Mouse (Mus musculus) kidney, adult 2 months (tissue): ENCODE results near the gene Mansc1. TPM values are rescaled to one million over a fixed set of nuclear protein-coding genes. Genes with fewer than 3 reads are reported as not detected.
"Not testable (repeated sequence)": the region's sequence is repeated elsewhere in the genome, so short reads cannot be mapped to it uniquely, and the experiment has no call there.

ENCODE experiments used
- DNase-seq: peaks from one replicate; pipeline ENCODE4 v3.0.0; 2021
- H3K27ac ChIP-seq: fragments of 200-500 bp; 2 replicates; pipeline ENCODE4 v1.5.1; 2012; ENCODE audit warnings: low read depth, low read length, control low read depth, inconsistent platforms; ENCODE audit not compliant: insufficient read depth
- H3K27me3 ChIP-seq: fragments of 200-500 bp; replicated peaks from 2 replicates; pipeline ENCODE4 v1.6.1; 2012; ENCODE audit warnings: mild to moderate bottlenecking, moderate library complexity, low read length, inconsistent platforms; ENCODE audit not compliant: control insufficient read depth, insufficient read depth
- H3K36me3 ChIP-seq: fragments of 200-500 bp; 2 replicates; pipeline ENCODE4 v1.6.1; 2012; ENCODE audit warnings: mild to moderate bottlenecking, moderate library complexity, low read length, inconsistent platforms; ENCODE audit not compliant: control insufficient read depth, insufficient read depth
- H3K4me1 ChIP-seq: fragments of 200-500 bp; 2 replicates; pipeline ENCODE4 v1.6.1; 2011; ENCODE audit warnings: low read length; ENCODE audit not compliant: control insufficient read depth, insufficient read depth
- H3K4me3 ChIP-seq: fragments of 200-500 bp; 2 replicates; pipeline ENCODE4 v1.5.1; 2011; ENCODE audit warnings: mild to moderate bottlenecking, low read depth, low read length, control low read depth; ENCODE audit not compliant: insufficient read depth
- CTCF ChIP-seq: fragments of 200-500 bp; conservative IDR thresholded peaks from 2 replicates; pipeline ENCODE4 v1.5.1; 2011; ENCODE audit warnings: low read depth, mild to moderate bottlenecking, control low read depth, low read length, moderate library complexity, mixed read lengths; ENCODE audit not compliant: insufficient read depth, insufficient read length
- POLR2A ChIP-seq: fragments of 200-500 bp; IDR thresholded peaks from one replicate; pipeline ENCODE4 v1.6.1; 2011; ENCODE audit warnings: low read depth, low read length, control low read depth
- WGBS: fragments of 180-500 bp; shearing (Covaris S2); methylation state at CpG from one replicate; pipeline ENCODE4 v1.1.7; 2018; 5-methylcytosine and 5-hydroxymethylcytosine counted together
- polyA plus RNA-seq: library from polyadenylated mRNA; depleted of rRNA; stranded (reverse); fragments of >200 nt; gene quantifications from 2 replicates; pipeline ENCODE4 v1.2.3, GENCODE M21; 2012; rRNA removed

Gene Mansc1
- polyA plus RNA-seq = 8.8 and 9.6 TPM in 2 replicates

GRCm38 (mm10) chr6:134631947-134632687, at the start of gene Mansc1:
Gene Mansc1 (minus strand): TSS chr6:134632488.
- H3K27me3 ChIP-seq = no peaks in the 10 kb centered on the region
- peak; percentile 62 for DNase-seq
- WGBS = 2% methylated on average over 46 of the region's 46 CpGs

GRCm38 (mm10) chr6:134679330-134679729, 47.0 kb upstream of the Mansc1 start:
- not testable (repeated sequence) for H3K4me3 ChIP-seq, DNase-seq, H3K4me1 ChIP-seq, H3K27me3 ChIP-seq, H3K27ac ChIP-seq, H3K36me3 ChIP-seq
- WGBS = 89% methylated on average over 4 of the region's 4 CpGs

More at GRCm38 (mm10) chr6:134631947-134632687, at the start of gene Mansc1:
- Histone ChIP-seq H3K4me1 (peaks cover 3% of the 10 kb centered on the region; the same call in 1 of the 2 replicates), H3K36me3 (no peaks in the 10 kb centered on the region), H3K27ac (peak within 1 kb of the TSS; percentile 11; the same call in 1 of the 2 replicates), H3K4me3 (peak within 1 kb of the TSS; percentile 68)
- TF ChIP-seq CTCF (no peak), POLR2A (no peak)

- TF ChIP-seq POLR2A (no peak), CTCF (no peak)
- DNase-seq = no peak
- Histone ChIP-seq H3K4me3 (no peak overlapping the region), H3K27ac (no peak overlapping the region), H3K27me3 (no peaks in the 10 kb centered on the region), H3K4me1 (no peaks in the 10 kb centered on the region), H3K36me3 (no peaks in the 10 kb centered on the region)
- WGBS = 84% methylated on average over 3 of the region's 3 CpGs
Measured at GRCm38 (mm10) chr6:134678037-134678436, 45.7 kb upstream of the Mansc1 start.

- Histone ChIP-seq H3K27ac (no peak overlapping the region), H3K36me3 (no peaks in the 10 kb centered on the region), H3K4me1 (no peaks in the 10 kb centered on the region), H3K27me3 (no peaks in the 10 kb centered on the region), H3K4me3 (no peak overlapping the region)
- no peak for TF ChIP-seq POLR2A
- no peak for TF ChIP-seq CTCF
- DNase-seq = no peak
- WGBS = 89% methylated on average over 4 of the region's 4 CpGs
Measured at GRCm38 (mm10) chr6:134677504-134677903, 45.2 kb upstream of the Mansc1 start.

- DNase-seq, H3K4me3 ChIP-seq, H3K4me1 ChIP-seq, H3K27ac ChIP-seq, H3K36me3 ChIP-seq, H3K27me3 ChIP-seq: not testable (repeated sequence)
- 91% methylated on average over 8 of the region's 8 CpGs for WGBS
Measured at GRCm38 (mm10) chr6:134673712-134674111, 41.4 kb upstream of the Mansc1 start.

GRCm38 (mm10) chr6:134670881-134671411, 38.7 kb upstream of the Mansc1 start:
- Histone ChIP-seq H3K27me3 (no peaks in the 10 kb centered on the region), H3K4me3 (no peak overlapping the region), H3K4me1 (no peaks in the 10 kb centered on the region; the same call in 1 of the 2 replicates), H3K36me3 (no peaks in the 10 kb centered on the region), H3K27ac (no peak overlapping the region)
- no peak for TF ChIP-seq CTCF
- no peak for TF ChIP-seq POLR2A
- 46% methylated on average over 4 of the region's 4 CpGs for WGBS
- peak; percentile 33 for DNase-seq

GRCm38 (mm10) chr6:134669179-134669865, 37.0 kb upstream of the Mansc1 start:
- DNase-seq = no peak

More at GRCm38 (mm10) chr6:134669179-134669865, 37.0 kb upstream of the Mansc1 start:
- Histone ChIP-seq H3K36me3 (no peaks in the 10 kb centered on the region), H3K27ac (no peak overlapping the region), H3K4me1 (peaks cover 4% of the 10 kb centered on the region; the same call in 1 of the 2 replicates), H3K4me3 (no peak overlapping the region), H3K27me3 (no peaks in the 10 kb centered on the region)
- TF ChIP-seq POLR2A (no peak), CTCF (no peak)
- 81% methylated on average over 6 of the region's 6 CpGs for WGBS
